Mouse (Mus musculus): Measurements from ENCODE around the gene Pomgnt1.

GRCm38 (mm10) chr4:116143317-116143811 lies 19.7 kb downstream of the Pomgnt1 start:
- no peak for TF ChIP-seq CTCF (IDR thresholded peaks at IDR 0.05; ENCODE audit: borderline replicate concordance, control insufficient read depth, extremely low read depth, insufficient read depth, low read length, poor library complexity)
- no peak for TF ChIP-seq POLR2A (IDR thresholded peaks at IDR 0.05; ENCODE audit: control insufficient read depth, extremely low read depth, insufficient read depth, low read length, poor library complexity)
